Mouse (Mus musculus) neural tube, embryonic 15.5 days (tissue): Measurements from ENCODE around the gene Ddx50. TPM values are rescaled to one million over a fixed set of nuclear protein-coding genes. Genes with fewer than 3 reads are reported as not detected.

Experiments used
- ATAC-seq: fragments of 200-750 bp; cut with Nextera tagmentation; 2 replicates; pipeline ENCODE4 v1.8.0; 2017; ENCODE audit warnings: mild to moderate bottlenecking, moderate TSS enrichment, moderate library complexity; ENCODE audit not compliant: low FRiP score
- H3K27ac ChIP-seq: fragments of 300-500 bp; sonication (generic); replicated peaks from 2 replicates; pipeline ENCODE4 v1.5.1; 2015; ENCODE audit warnings: mild to moderate bottlenecking, inconsistent platforms
- H3K27me3 ChIP-seq: fragments of 300-500 bp; sonication (generic); replicated peaks from 2 replicates; pipeline ENCODE4 v1.6.1; 2015; ENCODE audit warnings: inconsistent platforms
- H3K36me3 ChIP-seq: fragments of 300-500 bp; sonication (generic); 2 replicates; pipeline ENCODE4 v1.6.1; 2015; ENCODE audit warnings: inconsistent platforms
- H3K4me1 ChIP-seq: fragments of 300-500 bp; sonication (generic); 2 replicates; pipeline ENCODE4 v1.6.1; 2015; ENCODE audit warnings: inconsistent platforms
- H3K4me2 ChIP-seq: fragments of 300-500 bp; sonication (generic); 2 replicates; pipeline ENCODE4 v1.6.1; 2015; ENCODE audit warnings: inconsistent platforms, mild to moderate bottlenecking, moderate library complexity
- H3K4me3 ChIP-seq: fragments of 300-500 bp; sonication (generic); replicated peaks from 2 replicates; pipeline ENCODE4 v1.5.1; 2015; ENCODE audit warnings: mild to moderate bottlenecking, inconsistent platforms
- H3K9ac ChIP-seq: fragments of 300-500 bp; sonication (generic); replicated peaks from 2 replicates; pipeline ENCODE4 v1.6.1; 2015; ENCODE audit warnings: mild to moderate bottlenecking, inconsistent platforms
- H3K9me3 ChIP-seq: fragments of 300-500 bp; sonication (generic); replicated peaks from 2 replicates; pipeline ENCODE4 v1.6.1; 2016; ENCODE audit warnings: inconsistent platforms
- WGBS: fragments of 180-500 bp; shearing (Covaris S2); methylation state at CpG from one replicate; pipeline ENCODE4 v1.1.7; 2015; ENCODE audit warnings: mixed read lengths; 5-methylcytosine and 5-hydroxymethylcytosine counted together
- microRNA-seq: library from miRNA; unstranded; fragments of <30 nt; microRNA quantifications from one replicate; pipeline ENCODE4, GENCODE M21; 2017
- polyA plus RNA-seq: library from polyadenylated mRNA; unstranded; fragments of >200 nt; fragmentation: Nextera tagmentation; extraction: Ambion mirVana; gene quantifications from 2 replicates; pipeline ENCODE4 v1.2.1, GENCODE M21; 2015

The Ddx50 gene
- polyA plus RNA-seq, 1 experiment from 2014 or later = 80.6 TPM

DNA sequence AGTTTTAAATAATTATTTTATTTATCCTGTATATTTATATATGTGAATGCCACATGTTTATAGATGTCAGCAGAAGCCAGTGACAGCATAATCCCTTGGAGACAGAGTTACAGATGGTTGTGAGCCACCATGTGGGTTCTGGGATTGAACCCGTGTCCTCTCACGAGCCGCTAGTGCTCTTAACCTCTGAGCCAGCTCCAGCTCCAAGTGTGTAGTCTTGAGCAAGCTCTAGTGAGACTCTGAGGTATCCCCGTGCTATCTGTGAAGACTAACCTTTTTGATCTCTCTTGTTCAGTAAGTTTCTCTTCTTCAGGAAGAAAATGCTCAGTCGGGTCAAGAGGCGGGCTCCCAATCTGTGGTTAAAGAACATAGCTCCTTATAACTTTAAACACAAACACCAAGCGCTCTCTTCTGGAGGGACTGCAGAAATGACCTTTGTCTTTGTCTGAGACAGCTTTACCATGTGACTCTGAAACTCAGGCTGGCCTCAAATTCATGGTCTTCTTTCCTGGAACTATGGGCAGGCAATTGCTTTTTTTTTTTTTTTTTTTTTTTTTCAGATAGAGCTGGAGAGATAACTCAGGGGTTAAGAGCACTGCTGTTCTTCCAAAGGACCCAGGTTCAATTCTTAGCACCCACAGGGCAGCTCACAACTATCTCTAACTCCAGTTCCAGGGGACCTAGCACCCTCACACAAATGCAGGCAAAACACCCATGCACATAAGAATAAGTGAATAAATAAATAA, 80.7 kb downstream of the Ddx50 start:
- ATAC-seq = no peak
- Histone ChIP-seq H3K9ac (no peak overlapping the region), H3K4me2 (no peak overlapping the region), H3K27ac (no peak overlapping the region), H3K4me3 (no peak overlapping the region), H3K36me3 (peaks cover 85% of the 10 kb centered on the region), H3K9me3 (no peaks in the 10 kb centered on the region), H3K27me3 (no peaks in the 10 kb centered on the region), H3K4me1 (no peaks in the 10 kb centered on the region)
- WGBS = 95% methylated on average over 7 of the region's 7 CpGs

DNA sequence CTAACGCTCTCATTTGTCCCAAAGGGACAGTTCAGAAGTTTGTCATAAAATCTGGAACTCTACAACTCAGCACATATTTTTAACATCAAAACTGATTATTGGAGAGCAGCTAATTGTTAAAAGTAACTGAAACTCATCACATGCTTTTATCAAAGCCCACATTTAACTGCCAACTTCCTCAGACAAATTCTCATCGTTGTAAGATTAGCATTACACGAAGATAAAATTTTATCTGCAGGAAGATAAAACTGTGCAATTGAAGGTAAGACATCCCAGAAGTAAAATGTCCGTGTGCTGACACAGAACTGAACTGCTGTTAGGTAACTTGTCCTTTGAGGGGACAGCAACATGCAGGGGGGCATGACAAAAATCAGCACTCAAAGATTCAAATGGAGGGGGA, 82.2 kb downstream of the Ddx50 start:
- no peaks in the 10 kb centered on the region for H3K9me3 ChIP-seq
- no peak overlapping the region for H3K9ac ChIP-seq
- no peak overlapping the region for H3K27ac ChIP-seq
- ATAC-seq = no peak
- no peak overlapping the region for H3K4me3 ChIP-seq
- no peak overlapping the region for H3K4me2 ChIP-seq
- 94% methylated on average over 4 of the region's 4 CpGs for WGBS
- H3K36me3 ChIP-seq = peaks cover 87% of the 10 kb centered on the region
- H3K27me3 ChIP-seq = no peaks in the 10 kb centered on the region
- no peaks in the 10 kb centered on the region for H3K4me1 ChIP-seq

Small RNA genes lying within 50 kb of the gene (microRNA-seq; reads per million reads assigned to microRNA genes)
- not detected for gene Mir7215

Other genes starting within 250 kb of the Ddx50 start
- 0.60 and 1.3 TPM in 2 replicates for gene Hkdc1, start 228.7 kb downstream of the Ddx50 start, polyA plus RNA-seq
- gene 4930507D05Rik, start 201.7 kb downstream of the Ddx50 start, polyA plus RNA-seq = 1.3 and 1.7 TPM in 2 replicates
- 19.9 and 20.9 TPM in 2 replicates for gene Supv3l1, start 201.5 kb downstream of the Ddx50 start, polyA plus RNA-seq
- 56.4 and 62.4 TPM in 2 replicates for gene Vps26a, start 164.4 kb downstream of the Ddx50 start, polyA plus RNA-seq
- gene Srgn, start 123.8 kb downstream of the Ddx50 start, polyA plus RNA-seq = 10.1 and 27.5 TPM in 2 replicates
- 68.7 and 75.5 TPM in 2 replicates for gene Kif1bp, start 72.8 kb downstream of the Ddx50 start, polyA plus RNA-seq
- 12.0 and 14.3 TPM in 2 replicates for gene Ddx21, start 48.9 kb downstream of the Ddx50 start, polyA plus RNA-seq
- 3.2 and 3.3 TPM in 2 replicates for gene Stox1, start 74.9 kb upstream of the Ddx50 start, polyA plus RNA-seq
- 87.7 and 102 TPM in 2 replicates for gene Ccar1, start 141.1 kb upstream of the Ddx50 start, polyA plus RNA-seq